Mouse (Mus musculus) heart, adult 2 months (tissue): ENCODE measurements around the gene Epha7. TPM values are rescaled to one million over a fixed set of nuclear protein-coding genes. Genes with fewer than 3 reads are reported as not detected.

Source experiments
- DNase-seq, 2 experiments: peaks; one replicate each; pipeline ENCODE4 v3.0.0; 2021
- H3K27ac ChIP-seq: fragments of 200-600 bp; 2 replicates; pipeline ENCODE4 v1.8.1; 2022
- H3K27me3 ChIP-seq: fragments of 200-500 bp; 2 replicates; pipeline ENCODE4 v1.6.1; 2012; ENCODE audit warnings: mild to moderate bottlenecking, low read length, inconsistent platforms, mixed read lengths; ENCODE audit not compliant: control insufficient read depth, insufficient read depth
- H3K36me3 ChIP-seq: fragments of 200-500 bp; 2 replicates; pipeline ENCODE4 v1.6.1; 2012; ENCODE audit warnings: low read length, inconsistent platforms; ENCODE audit not compliant: control insufficient read depth, insufficient read depth
- H3K4me1 ChIP-seq: fragments of 200-500 bp; 2 replicates; pipeline ENCODE4 v1.6.1; 2011; ENCODE audit warnings: low read length; ENCODE audit not compliant: control insufficient read depth, insufficient read depth
- H3K4me3 ChIP-seq: fragments of 200-600 bp; 2 replicates; pipeline ENCODE4 v1.8.1; 2022
- H3K79me2 ChIP-seq: fragments of 200-500 bp; replicated peaks from 2 replicates; pipeline ENCODE4 v1.6.1; 2012; ENCODE audit warnings: mild to moderate bottlenecking, inconsistent platforms, low read length, moderate library complexity, mixed read lengths; ENCODE audit not compliant: control insufficient read depth, insufficient read depth
- H3K9ac ChIP-seq: fragments of 200-500 bp; 2 replicates; pipeline ENCODE4 v1.6.1; 2012; ENCODE audit warnings: low read depth, mild to moderate bottlenecking, control low read depth, inconsistent platforms, low read length, mixed read lengths
- CTCF ChIP-seq: fragments of 200-600 bp; IDR thresholded peaks from 2 replicates; pipeline ENCODE4 v1.8.1; 2022; ENCODE audit warnings: antibody characterized with exemption, mild to moderate bottlenecking, moderate library complexity
- EP300 ChIP-seq: fragments of 200-500 bp; IDR thresholded peaks from 2 replicates; pipeline ENCODE4 v1.6.1; 2011; ENCODE audit warnings: low read depth, low read length, control low read depth; ENCODE audit not compliant: insufficient read depth
- POLR2A ChIP-seq: fragments of 200-500 bp; IDR thresholded peaks from 2 replicates; pipeline ENCODE4 v1.6.1; 2011; ENCODE audit warnings: mild to moderate bottlenecking, low read depth, low read length, control low read depth; ENCODE audit not compliant: insufficient read depth
- WGBS: fragments of 180-500 bp; shearing (Covaris S2); methylation state at CpG from one replicate; pipeline ENCODE4 v1.1.7; 2018; 5-methylcytosine and 5-hydroxymethylcytosine counted together
- intact Hi-C: fragments of 180-260 bp; cut with DNase I; formaldehyde crosslinking; loops from one replicate; pipeline ENCODE4 v1.15.1; 2025
- polyA plus RNA-seq: library from polyadenylated mRNA; depleted of rRNA; stranded (reverse); fragments of >200 nt; gene quantifications from 2 replicates; pipeline ENCODE4 v1.2.3, GENCODE M21; 2012
- total RNA-seq, 2 experiments: library from RNA; stranded (reverse); gene quantifications; 2 replicates each; pipeline ENCODE4 v1.2.3; 2021

Epha7 gene
- total and polyA plus RNA-seq, 3 experiments: 1.2 to 6.9 (median 6.4) TPM

DNA sequence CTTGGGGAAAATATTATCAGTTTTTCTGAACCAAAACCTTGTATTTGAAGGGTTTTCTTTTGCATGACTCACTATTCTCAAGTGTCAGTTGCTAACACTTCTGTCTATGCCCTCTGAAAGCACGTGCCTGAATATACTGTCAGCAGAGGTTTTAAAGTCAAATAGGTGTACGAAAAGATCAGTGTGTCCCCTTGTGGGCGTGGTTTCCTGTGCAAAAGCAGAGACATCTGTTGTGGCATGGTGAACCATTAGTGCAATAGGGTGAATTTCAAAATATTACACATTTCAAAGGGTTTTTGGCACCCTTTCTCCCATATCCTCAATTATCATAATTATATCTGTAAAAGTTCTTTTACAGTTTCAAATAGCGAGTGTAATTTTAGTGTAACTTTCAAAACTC lies 120.5 kb downstream of the Epha7 start:
- Histone ChIP-seq H3K27me3 (no peaks in the 10 kb centered on the region), H3K4me1 (no peaks in the 10 kb centered on the region), H3K36me3 (no peaks in the 10 kb centered on the region), H3K27ac (no peak overlapping the region), H3K4me3 (no peak overlapping the region), H3K9ac (no peak overlapping the region), H3K79me2 (no peaks in the 10 kb centered on the region)
- WGBS: 66% methylated on average over 4 of the region's 4 CpGs
- no peak for DNase-seq
- no peak for TF ChIP-seq POLR2A
- no peak for TF ChIP-seq EP300
- TF ChIP-seq CTCF: no peak
- intact Hi-C loops: no loop called here

DNA sequence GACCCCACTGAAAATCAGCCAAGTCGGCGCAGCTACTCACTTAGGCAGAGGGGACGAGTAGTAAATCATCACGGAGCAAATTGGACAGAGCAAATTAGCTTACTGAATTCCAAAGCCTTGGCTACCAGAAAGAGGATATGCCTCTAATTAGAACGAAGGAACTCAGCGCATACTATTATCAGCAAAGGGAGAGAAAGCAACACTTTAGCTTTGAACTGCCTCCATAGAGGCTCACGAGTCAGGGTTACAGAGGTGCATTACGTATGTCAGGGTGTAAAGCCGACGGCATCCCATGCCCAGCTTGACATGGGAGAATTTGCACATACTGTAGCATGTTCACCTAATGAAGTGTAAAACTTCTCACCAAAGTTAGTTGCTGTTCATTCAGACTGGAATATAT lies 121.9 kb downstream of the Epha7 start:
- Histone ChIP-seq H3K9ac (no peak overlapping the region), H3K36me3 (no peaks in the 10 kb centered on the region), H3K4me3 (no peak overlapping the region), H3K27ac (no peak overlapping the region), H3K27me3 (no peaks in the 10 kb centered on the region), H3K79me2 (no peaks in the 10 kb centered on the region), H3K4me1 (no peaks in the 10 kb centered on the region)
- WGBS: 84% methylated on average over 10 of the region's 10 CpGs
- no peak for DNase-seq
- TF ChIP-seq POLR2A: no peak
- no peak for TF ChIP-seq EP300
- no peak for TF ChIP-seq CTCF
- intact Hi-C loops: no loop called here

DNA sequence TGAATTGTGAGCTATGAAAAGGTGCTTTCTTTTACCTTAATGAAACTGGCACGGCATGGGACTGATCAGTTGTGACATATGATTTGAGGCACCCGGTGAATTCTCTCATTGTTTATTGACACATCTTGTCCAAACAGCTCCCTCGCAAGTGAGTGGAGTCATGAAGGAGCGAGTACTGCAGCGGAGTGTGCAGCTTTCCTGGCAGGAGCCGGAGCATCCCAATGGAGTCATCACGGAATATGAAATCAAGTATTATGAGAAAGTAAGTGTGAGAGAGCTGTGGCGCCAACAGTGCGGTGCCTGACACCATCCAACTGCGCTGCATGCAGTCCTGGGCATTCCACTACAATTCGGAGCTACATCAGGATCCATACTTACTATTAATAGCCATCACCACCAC lies 122.6 kb downstream of the Epha7 start:
- H3K4me3 ChIP-seq: no peak overlapping the region
- WGBS: 89% methylated on average over 11 of the region's 11 CpGs
- TF ChIP-seq POLR2A: no peak
- TF ChIP-seq EP300: no peak
- no peak for TF ChIP-seq CTCF
- intact Hi-C loops: no loop called here
- no peak for DNase-seq
- H3K36me3 ChIP-seq: no peaks in the 10 kb centered on the region
- H3K9ac ChIP-seq: no peak overlapping the region
- no peaks in the 10 kb centered on the region for H3K27me3 ChIP-seq
- H3K4me1 ChIP-seq: no peaks in the 10 kb centered on the region
- H3K79me2 ChIP-seq: no peaks in the 10 kb centered on the region
- no peak overlapping the region for H3K27ac ChIP-seq

DNA sequence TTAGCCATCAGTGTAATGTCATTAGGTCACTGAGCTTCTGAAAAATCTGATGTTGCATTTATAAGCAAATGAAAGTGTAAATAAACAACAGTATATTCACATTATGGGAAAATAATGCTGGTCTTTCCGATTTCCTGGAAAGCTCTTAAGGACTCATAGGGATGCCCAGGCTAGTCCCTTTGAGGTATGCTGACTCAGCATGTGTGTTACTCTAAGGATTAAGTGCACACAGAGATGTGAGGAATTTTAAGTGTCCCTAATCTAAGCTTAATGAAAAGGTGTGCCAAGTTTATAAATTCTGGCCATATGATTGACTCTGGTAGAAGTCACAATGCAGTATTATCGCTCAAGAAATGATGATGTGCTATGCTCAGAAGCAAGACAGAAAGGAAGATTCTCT lies 127.8 kb downstream of the Epha7 start:
- no peaks in the 10 kb centered on the region for H3K4me1 ChIP-seq
- intact Hi-C loops: no loop called here
- 94% methylated on average over 2 of the region's 2 CpGs for WGBS
- H3K79me2 ChIP-seq: no peaks in the 10 kb centered on the region
- DNase-seq: no peak
- TF ChIP-seq POLR2A (no peak), CTCF (no peak), EP300 (no peak)
- H3K27me3 ChIP-seq: no peaks in the 10 kb centered on the region
- no peak overlapping the region for H3K4me3 ChIP-seq
- H3K27ac ChIP-seq: no peak overlapping the region
- no peak overlapping the region for H3K9ac ChIP-seq
- H3K36me3 ChIP-seq: no peaks in the 10 kb centered on the region

DNA sequence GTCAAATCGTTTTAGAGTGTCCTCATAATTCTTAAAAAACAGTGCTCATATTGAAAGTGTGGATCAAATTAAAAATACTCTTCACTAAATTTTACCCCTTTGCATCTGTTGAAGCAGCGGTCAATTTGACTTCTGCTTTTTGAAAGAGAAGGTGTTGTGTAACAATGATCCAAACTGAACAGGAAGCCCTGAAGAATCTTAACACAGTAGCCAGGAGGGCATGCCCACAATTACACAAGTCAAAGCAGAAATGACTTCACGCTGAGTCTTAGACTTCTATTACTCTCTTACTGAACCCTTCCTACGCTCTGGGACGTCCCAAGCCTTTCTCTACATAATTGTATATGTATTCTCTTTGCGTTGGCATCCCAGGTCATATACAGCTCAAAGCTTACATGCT lies 131.3 kb downstream of the Epha7 start:
- Histone ChIP-seq H3K79me2 (no peaks in the 10 kb centered on the region), H3K4me3 (no peak overlapping the region), H3K36me3 (no peaks in the 10 kb centered on the region), H3K9ac (no peak overlapping the region), H3K27me3 (no peaks in the 10 kb centered on the region), H3K27ac (no peak overlapping the region), H3K4me1 (no peaks in the 10 kb centered on the region)
- intact Hi-C loops: no loop called here
- WGBS: 76% methylated on average over 6 of the region's 6 CpGs
- no peak for DNase-seq
- no peak for TF ChIP-seq POLR2A
- TF ChIP-seq EP300: no peak
- TF ChIP-seq CTCF: no peak

DNA sequence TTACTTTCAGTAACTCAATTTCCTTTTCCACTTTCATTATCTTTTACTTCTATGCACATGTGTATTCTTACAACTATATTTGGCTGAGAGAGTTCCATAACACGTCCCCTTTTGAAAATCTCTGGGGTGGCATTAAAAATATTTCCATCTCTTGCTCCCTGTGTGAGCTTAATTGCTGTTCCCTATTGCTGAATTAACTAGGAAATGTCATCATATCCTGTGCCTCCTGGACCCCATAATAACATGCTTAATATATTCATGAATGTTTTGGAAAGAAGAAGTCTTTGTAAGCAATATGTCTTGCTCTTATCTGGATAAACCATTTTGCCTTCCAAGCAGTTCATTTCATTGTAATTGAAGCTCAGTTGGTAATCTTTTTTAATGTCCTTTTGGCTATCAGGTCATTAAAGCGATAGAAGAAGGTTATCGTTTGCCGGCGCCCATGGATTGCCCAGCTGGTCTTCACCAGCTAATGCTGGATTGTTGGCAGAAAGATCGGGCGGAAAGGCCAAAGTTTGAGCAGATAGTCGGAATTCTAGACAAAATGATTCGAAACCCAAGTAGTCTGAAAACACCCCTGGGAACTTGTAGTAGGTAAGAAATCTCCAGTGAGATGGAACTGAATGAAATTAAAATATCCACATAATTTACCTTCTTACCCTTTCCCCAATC lies 148.1 kb downstream of the Epha7 start:
- TF ChIP-seq EP300: no peak
- no peak for TF ChIP-seq POLR2A
- no peak for TF ChIP-seq CTCF
- Histone ChIP-seq H3K4me1 (no peaks in the 10 kb centered on the region), H3K36me3 (no peaks in the 10 kb centered on the region), H3K27me3 (no peaks in the 10 kb centered on the region), H3K4me3 (no peak overlapping the region), H3K27ac (no peak overlapping the region), H3K79me2 (no peaks in the 10 kb centered on the region), H3K9ac (no peak overlapping the region)
- no peak for DNase-seq
- 74% methylated on average over 9 of the region's 9 CpGs for WGBS
- intact Hi-C loops: no loop called here
